Comparison of ENCODE assay signal across 28 mouse cellular contexts in genomic region chr6:149072873-149073272, GRCm38 (mm10). TPM values are rescaled to one million over a fixed set of nuclear protein-coding genes. Genes with fewer than 3 reads are reported as not detected.
DNase-seq lines count a peak whose midpoint lies in the region; ATAC-seq and TF ChIP-seq lines count a peak whose summit lies in the region.
"Had no signal": no experiment of that assay in that cellular context is flagged by ENCODE, and none has a peak within 500 bp of the region (broad histone marks: within the 10 kb centered on the region; RNA-seq: fewer than 3 reads in every experiment).

No protein-coding gene starts in this region.

- no peaks in the 10 kb centered on the region for H3K36me3 ChIP-seq in intestine, embryonic 15.5 days
- H3K36me3 ChIP-seq in intestine, postnatal 0 days (ENCODE audit: control insufficient read depth, insufficient read depth), result no peaks in the 10 kb centered on the region; the same call in 1 of the 2 replicates
- H3K36me3 ChIP-seq in lung, postnatal 0 days (ENCODE audit: insufficient read depth, low read length), result no peaks in the 10 kb centered on the region

- no peak for TF ChIP-seq CTCF in intestine, postnatal 0 days (IDR thresholded peaks at IDR 0.05; ENCODE audit: low read depth)
- TF ChIP-seq CTCF in lung, postnatal 0 days (IDR thresholded peaks at IDR 0.05), result no peak

- H3K9ac ChIP-seq in intestine, embryonic 15.5 days, result no peak overlapping the region
- H3K9ac ChIP-seq in intestine, postnatal 0 days (ENCODE audit: low read depth, low read length), result no peak overlapping the region
- H3K9ac ChIP-seq in lung, postnatal 0 days (replicated peaks; ENCODE audit: low read depth), result no peak overlapping the region
- H3K9ac ChIP-seq: kidney, embryonic 15.5 days; neural tube, embryonic 15.5 days had no signal

- peak; percentile 26; the same call in 1 of the 2 replicates for ATAC-seq in intestine, embryonic 15.5 days
- ATAC-seq in intestine, postnatal 0 days, result no peak
- peak; percentile 21 for ATAC-seq in lung, postnatal 0 days
- peak; percentile 11; the same call in 1 of the 2 replicates for ATAC-seq in megakaryocyte-erythroid progenitor cell, adult 5-6 weeks (replicated peaks; ENCODE audit: low FRiP score, low TSS enrichment, poor library complexity, severe bottlenecking)
- ATAC-seq: Patski had no signal

- no peak for TF ChIP-seq EP300 in lung, postnatal 0 days (IDR thresholded peaks at IDR 0.05)

- 65% methylated on average over 3 of the region's 3 CpGs for WGBS in intestine, embryonic 15.5 days
- WGBS in intestine, postnatal 0 days, result 32% methylated on average over 3 of the region's 3 CpGs
- WGBS in lung, postnatal 0 days, result 55% methylated on average over 3 of the region's 3 CpGs

- H3K4me1 ChIP-seq in intestine, embryonic 15.5 days (replicated peaks), result 0 out of 2 replicates have a peak, but pooled peaks cover 5% of the 10 kb centered on the region
- H3K4me1 ChIP-seq in intestine, postnatal 0 days (replicated peaks; ENCODE audit: control insufficient read depth, insufficient read depth, low read length), result 0 out of 2 replicates have a peak, but pooled peaks cover 3% of the 10 kb centered on the region
- no peaks in the 10 kb centered on the region for H3K4me1 ChIP-seq in lung, postnatal 0 days (ENCODE audit: insufficient read depth, low read depth, low read length)
- H3K4me1 ChIP-seq: kidney, embryonic 15.5 days had no signal

- peak; percentile 6 for DNase-seq in embryo, embryonic 11 days
- DNase-seq in embryo, embryonic 10 days (ENCODE audit: low spot score), result no peak
- DNase-seq in lung, postnatal 0 days (ENCODE audit: low spot score), result peak; percentile 38
- DNase-seq in lung, adult 18-20 months, result no peak
- DNase-seq in heart, adult 11 months, result no peak
- DNase-seq: adrenal gland, adult 8-10 months; cerebellum, adult 9-11 months; gastrocnemius, postnatal 14 days; heart, adult 2 months; heart, postnatal 4 days; layer of hippocampus, postnatal 36 days; lung, adult 2 months; right cerebral cortex, postnatal 25 days; thymus, postnatal 36 days had no signal

- H3K27me3 ChIP-seq in intestine, embryonic 15.5 days (replicated peaks), result no peaks in the 10 kb centered on the region
- no peaks in the 10 kb centered on the region for H3K27me3 ChIP-seq in intestine, postnatal 0 days (replicated peaks; ENCODE audit: control insufficient read depth, insufficient read depth, low read length)
- no peaks in the 10 kb centered on the region for H3K27me3 ChIP-seq in lung, postnatal 0 days (replicated peaks; ENCODE audit: insufficient read depth, low read length)
- H3K27me3 ChIP-seq: kidney, embryonic 15.5 days; neural tube, embryonic 15.5 days; Patski had no signal

- no peak overlapping the region for H3K4me3 ChIP-seq in intestine, embryonic 15.5 days (replicated peaks)
- no peak overlapping the region for H3K4me3 ChIP-seq in intestine, postnatal 0 days (ENCODE audit: low read depth, low read length)
- H3K4me3 ChIP-seq in lung, postnatal 0 days (ENCODE audit: low read depth, low read length), result no peak overlapping the region
- H3K4me3 ChIP-seq: forebrain, embryonic 10.5 days; heart, adult 2 months; kidney, embryonic 15.5 days; neural tube, embryonic 15.5 days had no signal

- no peak overlapping the region for H3K27ac ChIP-seq in intestine, embryonic 15.5 days
- no peak overlapping the region for H3K27ac ChIP-seq in intestine, postnatal 0 days (ENCODE audit: low read depth, low read length)
- H3K27ac ChIP-seq in lung, postnatal 0 days (ENCODE audit: low read length), result no peak overlapping the region
- H3K27ac ChIP-seq: forebrain, embryonic 10.5 days; heart, adult 2 months; kidney, embryonic 15.5 days; neural tube, embryonic 15.5 days had no signal

- H3K4me2 ChIP-seq in intestine, embryonic 15.5 days (replicated peaks), result no peak overlapping the region
- H3K4me2 ChIP-seq in intestine, postnatal 0 days (replicated peaks; ENCODE audit: low read depth), result no peak overlapping the region
- H3K4me2 ChIP-seq in lung, postnatal 0 days (replicated peaks; ENCODE audit: low read depth, low read length), result no peak overlapping the region
- H3K4me2 ChIP-seq: kidney, embryonic 15.5 days; liver, embryonic 11.5 days; midbrain, embryonic 11.5 days; neural tube, embryonic 15.5 days had no signal

- H3K9me3 ChIP-seq in intestine, embryonic 15.5 days, result no peaks in the 10 kb centered on the region
- H3K9me3 ChIP-seq in intestine, postnatal 0 days (ENCODE audit: control insufficient read depth), result no peaks in the 10 kb centered on the region
- H3K9me3 ChIP-seq in lung, postnatal 0 days (ENCODE audit: low read length), result no peaks in the 10 kb centered on the region
- H3K9me3 ChIP-seq: forebrain, embryonic 10.5 days; kidney, embryonic 15.5 days; neural tube, embryonic 15.5 days had no signal

RNA-seq across cellular contexts. Expression of gene Dennd5b, which starts 28.6 kb away (rescaled TPM):
- polyA plus RNA-seq in intestine, embryonic 15.5 days (2015; fragmentation: Nextera tagmentation; extraction: Ambion mirVana), result 9.0 and 9.7 TPM in 2 replicates
- 9.6 and 12.7 TPM in 2 replicates for polyA plus RNA-seq in intestine, postnatal 0 days (2015; fragmentation: Nextera tagmentation; extraction: Ambion mirVana)
- 3.6 and 4.3 TPM in 2 replicates for polyA plus RNA-seq in lung, postnatal 0 days (2015; fragmentation: Nextera tagmentation; extraction: Ambion mirVana)
- total RNA-seq in megakaryocyte-erythroid progenitor cell, adult 5-6 weeks (2014; fragmentation: Nextera tagmentation), result 1.1 and 2.3 TPM in 2 replicates
- 0.19 and 2.2 TPM in 2 replicates for total RNA-seq in megakaryocyte-erythroid progenitor cell, adult 5-6 weeks (2017)

RNA-seq across cellular contexts. Expression of gene Gm10203, which starts 57.1 kb away (rescaled TPM):
- not detected in 2 replicates for polyA plus RNA-seq in intestine, embryonic 15.5 days (2015; fragmentation: Nextera tagmentation; extraction: Ambion mirVana)
- polyA plus RNA-seq in intestine, postnatal 0 days (2015; fragmentation: Nextera tagmentation; extraction: Ambion mirVana), result not detected in 2 replicates
- polyA plus RNA-seq in lung, postnatal 0 days (2015; fragmentation: Nextera tagmentation; extraction: Ambion mirVana), result not detected in 2 replicates
- total RNA-seq in megakaryocyte-erythroid progenitor cell, adult 5-6 weeks (2014; fragmentation: Nextera tagmentation), result not detected in 2 replicates
- not detected in 2 replicates for total RNA-seq in megakaryocyte-erythroid progenitor cell, adult 5-6 weeks (2017)
- total RNA-seq: adrenal gland, adult 8-10 months; gastrocnemius, postnatal 14 days; heart, adult 2 months; heart, postnatal 4 days; layer of hippocampus, postnatal 36 days; left cerebral cortex, postnatal 36 days had no signal
- polyA plus RNA-seq: forebrain, embryonic 10.5 days; heart, adult 2 months; heart, embryonic 14.5 days; intestine, embryonic 14.5 days; kidney, embryonic 15.5 days; liver, embryonic 11.5 days; lung, adult 2 months; midbrain, embryonic 11.5 days; neural tube, embryonic 15.5 days; Patski; spleen, adult 2 months; stomach, embryonic 14.5 days had no signal

Comparison
In these comparisons a context has a peak if more than half of its experiments do, and no peak if none do; other contexts are left out.
1. DNase-seq: peak in embryo, embryonic 11 days (single experiment) and lung, postnatal 0 days (single experiment); none in embryo, embryonic 10 days (single experiment), lung, adult 18-20 months (0 of 2) and heart, adult 11 months (single experiment).